Mouse (Mus musculus): ENCODE measurements around the gene Slc6a16.

- TF ChIP-seq CTCF (IDR thresholded peaks at IDR 0.05; ENCODE audit: extremely low read depth, insufficient read depth, insufficient read length, insufficient replicate concordance): no peak
- no peak for TF ChIP-seq POLR2A (IDR thresholded peaks at IDR 0.05; ENCODE audit: low read depth, low read length)
These were observed 72.0 kb downstream of the Slc6a16 start for GRCm38 (mm10) chr7:45312686-45313453.
